Mouse (Mus musculus) erythroblast, adult 5-6 weeks (primary cell): Measurements from ENCODE around the gene Coq5. TPM values are rescaled to one million over a fixed set of nuclear protein-coding genes. Genes with fewer than 3 reads are reported as not detected.
"Not testable (repeated sequence)": the region's sequence is repeated elsewhere in the genome, so short reads cannot be mapped to it uniquely, and the experiment has no call there.

Experiments used
- ATAC-seq: replicated peaks from 2 replicates; pipeline ENCODE4 v1.8.0; 2016; ENCODE audit warnings: moderate number of reproducible peaks, mild to moderate bottlenecking, moderate TSS enrichment, inconsistent platforms; ENCODE audit not compliant: poor library complexity, low FRiP score, severe bottlenecking
- total RNA-seq, 2 experiments: library from RNA; stranded (forward) in 1 of 2; stranded (reverse) in 1 of 2; fragments of 150-400 nt in 1 of 2; fragments of 200-764, 138-1000 nt in 1 of 2; gene quantifications; 2 replicates each; pipeline versions ENCODE4 v1.2.3 to v1.2.4; 2015 to 2017; ENCODE audit warnings: low replicate concordance in 2 of 2

The Coq5 gene
- total RNA-seq, 2 experiments from 2014 or later = 2.5 to 8.3 TPM

DNA sequence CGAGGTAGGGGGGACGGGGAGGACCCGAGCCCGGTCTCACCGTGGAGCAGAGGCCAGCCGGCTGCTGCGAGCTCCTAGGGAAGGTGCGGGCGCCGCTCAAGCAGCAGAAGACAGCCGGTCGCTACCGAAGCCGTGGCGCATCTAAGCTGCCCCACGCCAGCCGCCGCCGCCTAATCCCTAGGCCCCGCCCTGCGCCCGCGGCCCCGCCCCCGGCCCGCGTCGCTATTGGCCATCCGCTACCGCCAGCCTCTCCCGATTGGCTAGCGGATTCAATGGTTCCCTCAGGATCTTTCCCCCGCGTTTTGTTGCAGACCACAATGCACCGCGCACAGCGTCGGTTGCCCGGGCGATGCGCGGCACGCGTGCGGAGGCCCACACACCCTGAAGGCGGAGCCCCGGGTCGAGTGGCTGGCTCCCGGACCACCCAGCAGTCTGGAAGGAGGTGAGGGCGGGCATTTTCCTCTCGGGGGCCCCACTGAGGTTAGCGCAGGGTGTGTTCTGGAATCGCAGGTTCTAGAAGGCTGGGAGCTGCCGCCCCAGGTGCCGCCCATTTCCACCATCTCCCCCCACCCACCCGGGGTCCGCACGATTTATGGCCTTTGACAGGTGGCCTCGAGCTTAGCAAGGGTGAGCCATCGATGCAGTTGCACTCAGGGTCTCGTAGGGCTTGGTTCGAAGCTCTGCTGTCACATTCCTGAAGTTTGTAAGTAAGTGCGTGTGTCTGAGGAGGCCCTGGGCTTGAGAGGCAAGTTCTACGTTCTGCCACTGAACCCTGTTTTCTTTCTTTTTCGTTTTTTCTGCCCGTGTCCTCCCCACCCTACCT lies 21.5 kb downstream of the Coq5 start, which contains the start of gene Dynll1:
Gene Dynll1 (minus strand): TSS at position 208 of the 823 bp plus-strand sequence.
- peak; percentile 95 for ATAC-seq

DNA sequence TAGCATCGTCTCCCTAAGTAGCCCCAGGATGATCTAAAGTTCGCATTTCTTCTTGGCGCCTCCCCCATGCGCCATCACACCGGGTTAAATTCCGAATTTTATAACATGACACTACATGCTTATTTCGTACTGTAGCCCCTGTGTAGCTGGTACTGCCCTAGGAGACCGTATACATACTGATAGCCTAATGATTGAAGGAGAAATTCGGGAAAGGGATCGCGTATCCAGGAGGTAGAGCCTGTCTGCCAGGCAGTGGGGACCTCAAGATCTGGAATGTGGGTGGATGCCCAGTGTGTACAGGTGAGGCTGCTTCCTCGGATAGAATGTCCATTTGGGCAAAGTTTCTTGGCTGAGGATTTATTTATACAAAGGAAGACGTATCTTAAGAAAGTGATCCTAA lies 22.1 kb downstream of the Coq5 start:
- no peak; the same call in 1 of the 2 replicates for ATAC-seq

DNA sequence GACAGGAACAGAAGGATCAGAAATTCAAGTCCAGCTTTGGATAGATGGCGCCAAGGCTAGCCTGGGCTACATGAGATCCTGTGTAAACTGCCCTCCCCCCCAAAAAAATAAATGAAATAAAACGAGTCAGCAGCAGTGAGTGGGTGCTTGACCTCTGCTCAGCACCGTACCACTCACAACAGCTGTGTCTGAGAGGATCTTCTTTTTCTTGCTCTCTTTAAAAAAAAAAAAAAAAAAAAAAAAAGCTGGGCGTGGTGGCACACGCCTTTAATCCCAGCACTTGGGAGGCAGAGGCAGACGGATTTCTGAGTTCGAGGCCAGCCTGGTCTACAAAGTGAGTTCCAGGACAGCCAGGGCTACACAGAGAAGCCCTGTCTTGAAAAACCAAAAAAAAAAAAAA lies 22.7 kb downstream of the Coq5 start:
- ATAC-seq = not testable (repeated sequence)

DNA sequence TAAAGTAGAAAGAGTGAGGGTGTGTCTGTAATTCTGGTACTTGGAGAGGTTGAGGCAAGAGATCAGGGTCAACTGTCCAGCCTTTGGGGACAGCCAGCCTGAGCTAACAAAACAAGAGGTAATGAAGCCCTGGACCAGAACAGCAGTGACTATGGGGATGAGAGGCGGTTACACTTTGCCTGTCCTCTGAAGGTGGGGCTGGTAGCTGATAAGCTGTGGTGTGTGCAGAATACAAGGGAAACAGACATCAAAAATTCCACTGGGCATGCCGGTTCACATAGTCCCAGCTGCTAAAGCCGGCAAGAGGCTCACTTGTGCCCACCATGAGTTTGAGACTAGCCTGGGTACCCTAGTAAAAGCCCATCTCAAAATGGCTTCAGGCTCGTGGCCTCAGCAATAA lies 32.9 kb downstream of the Coq5 start:
- ATAC-seq = peak; percentile 59

DNA sequence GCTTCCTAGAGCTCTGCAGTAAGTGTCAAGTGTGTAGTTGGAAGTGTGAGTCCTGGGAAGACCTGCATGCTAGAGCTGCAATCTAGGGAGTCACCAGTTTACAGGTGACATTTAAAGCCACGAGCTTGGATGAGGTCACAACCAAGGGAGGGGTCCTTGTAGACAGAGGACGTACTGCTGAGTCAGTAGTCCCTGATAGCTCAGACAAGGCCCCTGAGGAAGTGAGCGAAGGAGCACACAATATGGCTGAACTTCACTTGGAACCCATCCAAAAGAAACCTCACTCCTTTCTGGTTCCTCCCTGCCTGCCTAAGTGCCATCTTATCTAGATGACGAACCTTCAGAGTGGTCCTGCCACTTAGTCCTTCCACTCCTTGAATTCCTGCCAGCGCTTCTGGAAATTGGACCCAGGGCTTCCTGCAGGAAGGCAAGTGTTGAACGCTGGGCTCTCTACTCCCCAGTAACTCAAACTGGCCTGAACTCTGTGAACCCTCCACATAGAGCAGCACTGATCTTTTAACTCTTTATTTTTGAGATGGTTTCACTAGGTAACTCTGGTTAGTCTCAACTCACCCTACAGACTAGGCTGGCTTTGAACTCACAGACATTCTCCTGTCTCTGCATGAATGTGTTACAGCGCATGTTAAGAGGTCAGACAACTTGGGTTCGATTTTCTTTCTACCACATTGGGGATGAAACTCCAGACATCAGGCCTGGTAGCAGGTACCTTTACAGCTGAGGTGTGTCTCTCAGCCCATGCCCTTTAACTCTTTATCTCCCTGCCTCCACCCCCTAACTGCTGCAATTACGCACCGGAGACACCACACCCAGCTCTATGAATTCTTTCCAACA lies 33.6 kb downstream of the Coq5 start:
- peak; percentile 81 for ATAC-seq

DNA sequence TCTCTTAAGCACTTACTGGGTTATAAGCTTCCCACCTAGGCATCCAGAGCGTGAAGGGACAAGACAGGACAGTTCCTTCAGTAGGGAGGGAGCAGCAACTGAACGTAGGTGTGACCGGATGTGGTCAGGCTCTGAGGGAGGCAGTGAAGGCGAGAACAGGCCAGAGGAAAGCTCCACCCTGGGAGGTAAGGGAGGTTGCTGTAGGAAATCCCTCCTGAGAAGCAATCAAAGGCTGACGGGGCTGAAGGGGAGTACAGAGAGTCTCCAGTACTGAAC lies 34.1 kb downstream of the Coq5 start:
- peak; percentile 16 for ATAC-seq

DNA sequence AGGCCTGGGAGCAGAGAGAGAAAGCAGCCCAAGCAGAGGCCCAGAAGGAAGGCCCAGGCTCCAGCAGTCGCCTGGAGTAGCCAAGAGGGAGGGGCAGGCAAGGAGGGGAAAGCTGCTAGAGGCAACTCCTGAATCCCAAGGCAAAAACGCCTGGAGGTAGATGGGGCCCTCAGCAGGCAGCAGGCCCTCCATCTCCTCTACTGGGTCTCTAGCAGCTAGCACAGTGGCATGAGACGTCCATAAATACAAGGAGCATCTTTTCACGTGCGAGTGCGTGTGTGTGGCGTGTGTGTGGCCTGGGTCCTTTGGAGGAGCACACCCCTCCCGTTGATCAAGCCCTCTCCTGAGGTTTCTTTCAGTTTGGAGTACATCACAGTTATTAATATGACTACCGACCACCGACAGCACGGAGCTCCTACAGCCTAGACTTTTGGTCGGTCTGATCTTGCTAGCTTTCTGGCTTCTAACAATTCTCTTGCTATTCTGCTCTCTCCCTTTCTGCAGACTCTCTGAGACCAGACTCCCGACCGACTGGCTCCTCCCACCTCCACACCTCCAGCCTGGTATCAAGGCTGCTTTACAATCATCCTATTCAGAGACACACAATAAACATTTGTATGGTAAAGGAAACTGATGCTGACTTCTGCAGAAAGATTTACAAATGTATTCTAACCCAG lies 37.6 kb downstream of the Coq5 start:
- ATAC-seq = no peak

DNA sequence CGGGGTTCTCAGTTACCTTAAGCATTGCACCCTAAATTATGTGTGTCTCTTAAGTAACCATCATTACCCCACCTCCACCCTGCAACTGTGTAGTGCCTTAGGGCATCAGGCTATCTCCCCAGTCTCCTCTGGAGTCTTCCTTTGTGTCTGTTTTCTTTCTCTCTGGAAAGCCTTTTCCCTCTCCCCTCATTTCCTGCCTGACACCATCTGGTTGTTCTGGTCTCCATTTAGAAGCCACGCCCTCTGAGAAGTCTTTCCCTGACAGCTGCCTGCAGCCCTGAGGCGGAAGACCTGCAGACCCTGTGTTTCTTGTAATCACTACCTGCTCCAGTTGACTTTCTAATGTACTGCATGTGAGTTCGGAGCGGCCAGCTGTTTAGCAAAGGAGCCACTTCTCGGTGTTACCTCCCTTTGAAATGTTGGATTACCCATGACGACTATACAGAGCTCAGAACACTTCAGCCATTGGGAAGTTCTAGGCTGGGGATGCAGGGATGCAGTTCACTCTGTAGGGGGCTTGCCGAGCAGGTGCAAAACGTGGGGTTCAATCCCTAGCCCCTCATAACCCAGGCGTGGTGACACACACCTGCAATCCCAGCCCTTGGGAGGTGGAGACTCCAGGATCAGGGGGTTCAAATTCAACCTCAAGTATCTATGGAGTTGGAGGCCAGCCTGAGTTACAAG lies 38.3 kb downstream of the Coq5 start:
- ATAC-seq = no peak

DNA sequence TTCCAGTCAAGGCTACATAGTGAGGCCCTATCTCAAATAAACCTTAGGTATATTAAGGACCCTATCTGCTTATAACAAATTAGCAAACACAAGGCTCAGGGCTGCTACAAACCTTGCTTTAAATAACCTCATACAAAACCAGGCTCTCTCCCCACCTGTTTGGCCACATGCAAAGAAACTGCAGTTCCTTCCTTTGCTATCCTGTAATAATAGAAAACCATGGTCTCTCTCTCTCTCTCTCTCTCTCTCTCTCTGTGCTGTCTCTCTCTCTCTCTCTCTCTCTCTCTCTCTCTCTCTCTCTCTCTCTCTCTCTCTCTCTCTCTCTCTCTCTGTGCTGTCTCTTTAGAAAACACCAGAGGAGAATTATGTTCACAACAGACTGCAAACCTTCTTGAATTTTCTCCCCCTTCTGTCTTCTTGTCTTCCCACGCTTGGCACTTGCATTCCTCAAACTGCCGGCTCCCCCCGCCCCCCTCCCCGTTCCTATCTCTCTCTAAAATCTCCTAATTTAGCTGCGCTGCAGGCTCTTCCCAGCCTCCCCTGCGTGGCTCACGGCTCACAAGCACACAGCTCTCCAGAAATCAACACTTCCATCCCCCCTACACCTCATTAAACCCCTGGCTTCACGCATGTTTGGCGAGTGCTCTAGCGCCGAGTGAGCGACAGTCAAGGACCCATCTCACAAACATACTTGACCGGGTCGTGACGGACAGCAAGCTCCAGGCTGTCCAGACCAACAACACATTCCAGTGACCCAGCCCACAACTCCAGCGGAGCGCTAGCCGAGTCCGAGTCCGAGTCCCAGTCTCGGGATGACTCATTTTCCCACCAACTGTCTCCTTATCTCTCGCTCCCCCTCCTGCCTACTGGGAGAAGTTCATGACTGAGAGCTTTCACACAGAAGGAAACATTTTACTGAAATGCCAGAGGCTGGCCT lies 39.8 kb downstream of the Coq5 start:
- peak; percentile 84 for ATAC-seq

DNA sequence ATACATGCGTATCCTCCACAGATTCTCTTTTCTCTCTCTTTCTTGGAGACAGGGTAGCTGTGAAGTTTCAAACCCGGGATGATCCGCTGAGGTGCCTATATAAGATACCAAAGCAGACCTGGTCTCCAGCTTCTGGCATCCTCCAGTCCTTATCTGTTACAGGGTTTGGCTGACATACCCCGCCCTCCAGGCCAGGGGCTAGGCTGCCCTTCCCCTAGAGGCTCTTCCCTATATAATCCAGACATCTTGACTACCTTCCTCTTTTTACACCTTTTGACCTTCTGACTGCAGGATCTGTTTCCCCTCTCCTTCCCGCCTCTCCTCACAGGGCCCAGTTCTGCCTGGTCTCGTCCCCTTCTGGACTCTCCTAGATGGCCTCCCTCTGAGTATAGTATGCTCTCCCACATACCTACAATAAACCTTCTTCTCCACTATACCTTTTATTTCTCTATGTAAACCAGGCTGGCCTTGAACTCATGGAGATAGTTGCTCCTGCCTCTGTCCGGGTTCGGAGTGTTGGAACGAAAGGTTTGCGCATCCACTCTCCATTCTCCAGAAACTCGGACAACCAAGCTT lies 46.9 kb downstream of the Coq5 start:
- ATAC-seq = peak; percentile 80

DNA sequence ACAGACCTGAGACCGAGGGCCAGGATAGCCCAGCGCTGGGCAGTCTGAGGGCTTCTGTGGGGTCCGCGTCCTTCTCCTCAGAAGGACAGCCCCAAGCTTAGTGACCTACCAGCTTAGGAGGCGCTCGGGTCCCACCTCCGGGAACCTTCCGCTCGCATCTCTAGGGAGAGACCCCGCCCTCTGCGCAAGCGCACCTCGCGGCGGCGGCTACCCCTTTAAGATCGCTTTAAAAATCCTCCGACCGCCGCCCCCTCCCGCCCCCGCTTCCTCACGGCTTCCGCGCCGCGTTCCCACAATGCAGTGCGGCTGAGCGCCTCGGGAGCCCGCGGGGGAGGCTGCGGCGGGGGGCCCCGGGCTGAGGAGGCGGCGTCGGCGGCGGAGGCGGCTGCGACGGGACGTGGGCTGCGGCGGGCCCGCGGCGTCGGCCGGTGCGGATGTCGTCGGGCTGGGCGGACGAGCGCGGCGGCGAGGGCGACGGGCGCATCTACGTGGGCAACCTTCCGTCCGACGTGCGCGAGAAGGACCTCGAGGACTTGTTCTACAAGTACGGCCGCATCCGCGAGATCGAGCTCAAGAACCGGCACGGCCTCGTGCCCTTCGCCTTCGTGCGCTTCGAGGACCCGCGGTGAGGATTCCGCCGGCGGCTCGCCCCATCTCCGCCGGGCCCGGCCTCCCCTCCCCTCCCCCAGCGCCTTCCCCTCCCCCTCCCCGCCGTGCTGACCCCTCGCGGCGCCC lies 47.6 kb downstream of the Coq5 start, which contains the start of gene Srsf9:
Gene Srsf9 (plus strand): TSS at position 303 of the 735 bp plus-strand sequence.
- peak; percentile 87 for ATAC-seq

DNA sequence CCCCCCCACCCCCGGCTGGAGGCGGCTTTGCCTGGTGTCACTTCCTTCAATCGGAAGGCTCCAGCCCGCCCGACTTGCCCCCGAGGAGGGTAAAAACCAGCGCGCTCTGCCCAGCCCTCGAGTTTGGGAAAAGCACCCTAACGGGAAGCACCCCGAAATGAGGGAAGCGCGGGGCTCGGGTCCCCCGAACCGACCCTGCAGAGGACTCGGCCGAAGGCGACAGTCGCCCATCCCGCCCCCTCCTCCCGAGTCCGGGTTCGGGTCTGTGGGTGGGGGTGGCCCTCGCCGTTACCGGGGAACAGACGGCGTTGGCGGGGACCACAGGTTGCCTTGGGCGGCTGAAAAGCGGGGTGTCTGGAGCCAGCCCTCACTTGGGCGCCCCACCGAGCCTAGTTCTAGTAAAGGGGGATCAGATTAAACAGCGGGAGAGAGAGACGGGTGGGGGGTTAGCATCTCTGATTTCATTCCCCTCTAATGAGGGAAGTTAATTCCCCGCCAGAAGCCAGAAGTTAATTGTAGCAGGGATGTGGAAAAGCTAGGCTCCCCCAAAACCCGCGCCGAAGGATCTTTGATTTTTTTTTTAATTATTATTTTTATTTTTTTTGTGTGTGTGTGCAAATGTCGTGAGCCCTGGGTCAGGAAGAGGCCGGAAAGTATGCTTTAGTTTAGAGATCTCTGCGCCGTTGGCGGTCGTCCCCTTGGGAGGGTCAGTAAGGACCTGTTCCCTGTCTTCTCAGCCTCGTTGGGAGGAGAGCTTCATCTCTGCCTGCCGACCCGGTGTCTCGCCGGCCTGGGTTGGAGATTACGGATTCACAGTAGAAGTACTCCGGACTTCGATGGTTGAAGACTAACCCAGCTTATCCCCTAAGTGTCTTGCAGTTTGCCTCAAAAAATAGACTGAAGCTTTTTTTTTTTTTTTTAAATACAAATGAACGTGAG lies 48.4 kb downstream of the Coq5 start:
- ATAC-seq = 0 out of 2 replicates have a peak, but pooled peaks have one; percentile 29

DNA sequence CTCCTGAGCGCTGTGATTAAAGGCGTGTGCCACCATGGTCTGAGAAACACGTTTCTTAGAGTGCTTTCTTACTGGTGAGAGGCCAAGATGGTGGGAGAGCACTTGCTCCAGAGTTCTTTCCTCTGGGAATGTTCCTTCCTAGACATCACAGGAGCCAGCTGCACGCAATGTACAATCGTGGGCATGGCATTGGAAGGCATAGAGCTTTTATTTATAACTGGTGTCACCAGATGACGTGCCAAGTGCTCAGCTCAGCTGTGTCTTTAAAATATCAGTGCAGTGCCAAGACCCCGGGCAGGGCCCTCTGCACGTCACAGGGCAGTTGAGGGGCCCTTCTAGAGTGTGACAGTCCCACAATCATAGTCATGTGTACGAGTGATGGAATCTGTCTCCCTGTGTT lies 51.5 kb downstream of the Coq5 start:
- ATAC-seq = no peak

DNA sequence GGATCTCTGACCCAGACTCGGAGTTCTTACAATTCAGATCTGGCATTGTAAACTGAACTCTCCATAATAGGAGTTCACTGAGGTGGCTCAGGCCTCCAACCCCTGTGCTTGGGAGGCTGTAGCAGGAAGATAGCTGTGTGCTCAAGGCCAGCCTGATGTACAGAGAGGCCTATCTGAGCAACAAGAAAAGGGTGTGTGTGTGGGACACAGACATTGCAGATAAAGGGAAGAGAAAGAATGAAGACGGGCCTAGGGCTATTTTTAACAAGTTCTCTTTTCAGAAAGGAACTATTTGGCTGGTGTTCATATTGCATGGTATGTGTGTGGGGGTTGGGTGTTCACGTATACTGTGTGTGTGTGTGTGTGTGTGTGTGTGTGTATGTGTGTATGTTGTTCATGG lies 54.2 kb downstream of the Coq5 start:
- peak; percentile 86 for ATAC-seq

DNA sequence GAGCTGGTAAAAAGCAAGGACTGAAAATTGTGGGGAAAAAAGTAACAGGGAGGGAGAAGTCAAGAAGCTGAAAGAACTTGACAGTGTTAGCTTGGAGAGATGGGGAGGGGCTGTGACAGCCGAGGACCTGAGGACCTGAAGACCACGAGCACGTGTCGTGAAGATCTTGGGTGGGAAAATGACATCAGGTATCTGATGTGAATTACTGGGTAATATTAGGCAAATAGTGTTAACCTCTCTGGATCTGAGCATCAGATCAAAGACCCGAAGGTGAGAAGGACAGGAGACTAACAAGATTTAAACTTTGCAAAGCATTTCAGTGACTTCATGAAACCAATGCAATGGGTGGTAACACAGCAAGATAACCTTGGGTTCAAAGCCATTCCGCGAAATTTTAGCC lies 60.5 kb downstream of the Coq5 start:
- ATAC-seq = no peak

DNA sequence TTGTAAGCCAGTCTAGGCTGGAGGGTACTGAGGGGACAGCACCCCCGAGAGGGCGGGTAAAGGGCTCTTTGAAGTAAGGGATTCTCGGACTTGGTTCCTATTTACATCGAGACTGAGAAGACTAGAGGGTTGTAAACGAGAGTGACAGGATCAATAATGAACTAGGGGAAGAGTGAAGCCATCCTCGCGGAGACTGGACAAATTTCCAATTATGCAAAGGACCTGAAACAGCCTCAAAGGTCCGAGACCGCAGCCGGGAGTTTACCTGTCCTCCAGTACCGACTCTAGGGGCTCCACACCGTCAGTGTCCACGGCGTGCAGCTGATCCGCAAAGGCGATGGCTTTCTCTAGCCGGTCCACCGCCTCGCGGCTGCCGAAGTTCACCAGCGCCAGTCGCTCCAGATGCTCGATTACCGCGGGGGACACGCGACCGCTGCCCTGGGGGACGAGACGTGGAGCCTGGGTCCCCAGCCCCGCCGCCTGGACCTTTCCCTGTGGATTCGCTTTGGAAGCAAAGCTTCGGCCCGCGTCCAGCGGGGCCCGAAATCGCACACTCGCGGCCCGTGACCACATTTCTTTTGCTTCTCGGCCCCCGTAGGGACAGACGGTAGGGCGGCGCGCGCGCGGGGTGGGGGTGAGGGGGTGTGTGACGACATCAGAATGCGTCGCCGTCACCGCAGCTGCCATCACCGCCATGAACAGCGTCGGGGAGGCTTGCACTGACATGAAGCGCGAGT lies 61.3 kb downstream of the Coq5 start, which contains the start of the genes Gatc and Triap1:
Gene Gatc (minus strand): TSS at position 602 of the 737 bp plus-strand sequence.
Gene Triap1 (plus strand): TSS at position 649 of the 737 bp plus-strand sequence.
- peak; percentile 91 for ATAC-seq
